Mouse (Mus musculus) forebrain, embryonic 10.5 days (tissue): ENCODE measurements around the gene Mmaa. TPM values are rescaled to one million over a fixed set of nuclear protein-coding genes. Genes with fewer than 3 reads are reported as not detected.

ENCODE experiments used
- DNase-seq: peaks from one replicate; pipeline ENCODE4 v3.0.0-alpha.2; 2017; ENCODE audit warnings: low spot score; ENCODE audit errors: extremely low spot score
- H3K27ac ChIP-seq: fragments of 300-500 bp; sonication (generic); 2 replicates; pipeline ENCODE4 v1.5.1; 2016; ENCODE audit warnings: mild to moderate bottlenecking
- H3K27me3 ChIP-seq: fragments of 300-500 bp; sonication (generic); 2 replicates; pipeline ENCODE4 v1.6.1; 2016; ENCODE audit warnings: mild to moderate bottlenecking; ENCODE audit not compliant: poor library complexity, severe bottlenecking
- H3K36me3 ChIP-seq: fragments of 300-500 bp; sonication (generic); replicated peaks from 2 replicates; pipeline ENCODE4 v1.6.1; 2016; ENCODE audit warnings: mild to moderate bottlenecking, moderate library complexity
- H3K4me1 ChIP-seq: fragments of 300-500 bp; sonication (generic); 2 replicates; pipeline ENCODE4 v1.6.1; 2016
- H3K4me3 ChIP-seq: fragments of 300-500 bp; sonication (generic); 2 replicates; pipeline ENCODE4 v1.5.1; 2016; ENCODE audit warnings: mild to moderate bottlenecking, moderate library complexity
- H3K9me3 ChIP-seq: fragments of 300-500 bp; sonication (generic); 2 replicates; pipeline ENCODE4 v1.6.1; 2016; ENCODE audit warnings: mild to moderate bottlenecking, moderate library complexity
- WGBS: fragments of 180-500 bp; shearing (Covaris S2); methylation state at CpG from one replicate; pipeline ENCODE4 v1.1.7; 2016; 5-methylcytosine and 5-hydroxymethylcytosine counted together
- polyA plus RNA-seq: library from polyadenylated mRNA; unstranded; fragments of >200 nt; fragmentation: Nextera tagmentation; extraction: Ambion mirVana; gene quantifications from 2 replicates; pipeline ENCODE4 v1.2.1, GENCODE M21; 2016

Gene Mmaa
- polyA plus RNA-seq: 10.6 and 11.3 TPM in 2 replicates

- H3K4me3 ChIP-seq: peak within 1 kb of the TSS; percentile 67
- H3K27ac ChIP-seq: peak within 1 kb of the TSS; percentile 97
- peaks cover 42% of the 10 kb centered on the region for H3K4me1 ChIP-seq
- DNase-seq: peak; percentile 95
- no peaks in the 10 kb centered on the region for H3K9me3 ChIP-seq
- H3K36me3 ChIP-seq: no peaks in the 10 kb centered on the region
- no peaks in the 10 kb centered on the region for H3K27me3 ChIP-seq
- under 1% methylated on average over 74 of the region's 74 CpGs for WGBS
Measured at GRCm38 (mm10) chr8:79294610-79295275, at the start of gene Mmaa. TSS of gene Mmaa (minus strand) at chr8:79294937.

- Histone ChIP-seq H3K27ac (no peak overlapping the region), H3K9me3 (no peaks in the 10 kb centered on the region), H3K4me3 (no peak overlapping the region), H3K4me1 (no peaks in the 10 kb centered on the region), H3K27me3 (no peaks in the 10 kb centered on the region), H3K36me3 (peaks cover 89% of the 10 kb centered on the region)
- DNase-seq: no peak
- whole genome bisulfite sequencing: 91% methylated on average over 8 of the region's 8 CpGs
Measured at GRCm38 (mm10) chr8:79341236-79341635, 46.5 kb upstream of the Mmaa start.

- H3K9me3 ChIP-seq: no peaks in the 10 kb centered on the region
- no peaks in the 10 kb centered on the region for H3K27me3 ChIP-seq
- no peak for DNase-seq
- H3K36me3 ChIP-seq: peaks cover 78% of the 10 kb centered on the region
- H3K4me1 ChIP-seq: no peaks in the 10 kb centered on the region
- 76% methylated on average over 9 of the region's 9 CpGs for WGBS
- no peak overlapping the region for H3K4me3 ChIP-seq
- H3K27ac ChIP-seq: no peak overlapping the region
Measured at GRCm38 (mm10) chr8:79339555-79339954, 44.8 kb upstream of the Mmaa start.

GRCm38 (mm10) chr8:79338619-79339018, 43.9 kb upstream of the Mmaa start:
- H3K27ac ChIP-seq: no peak overlapping the region
- no peaks in the 10 kb centered on the region for H3K4me1 ChIP-seq
- WGBS: 94% methylated on average over 10 of the region's 10 CpGs
- peaks cover under 1% of the 10 kb centered on the region; the same call in 1 of the 2 replicates for H3K9me3 ChIP-seq
- no peaks in the 10 kb centered on the region for H3K27me3 ChIP-seq
- DNase-seq: no peak
- peaks cover 69% of the 10 kb centered on the region for H3K36me3 ChIP-seq
- no peak overlapping the region for H3K4me3 ChIP-seq

GRCm38 (mm10) chr8:79332109-79332900, 37.6 kb upstream of the Mmaa start:
- DNase-seq: no peak
- Histone ChIP-seq H3K36me3 (peaks cover 8% of the 10 kb centered on the region), H3K27ac (no peak overlapping the region), H3K4me3 (no peak overlapping the region), H3K27me3 (no peaks in the 10 kb centered on the region), H3K4me1 (0 out of 2 replicates have a peak, but pooled peaks cover under 1% of the 10 kb centered on the region), H3K9me3 (peaks cover 5% of the 10 kb centered on the region; the same call in 1 of the 2 replicates)
- WGBS: 93% methylated on average over 22 of the region's 22 CpGs

- Histone ChIP-seq H3K27ac (no peak overlapping the region), H3K36me3 (peaks cover under 1% of the 10 kb centered on the region; the same call in 1 of the 2 replicates), H3K4me1 (0 out of 2 replicates have a peak, but pooled peaks cover 4% of the 10 kb centered on the region), H3K9me3 (peaks cover 5% of the 10 kb centered on the region; the same call in 1 of the 2 replicates), H3K4me3 (no peak overlapping the region), H3K27me3 (no peaks in the 10 kb centered on the region)
- WGBS: 79% methylated on average over 2 of the region's 2 CpGs
- no peak for DNase-seq
Measured at GRCm38 (mm10) chr8:79331571-79331970, 36.8 kb upstream of the Mmaa start.

- DNase-seq: no peak
- WGBS: 91% methylated on average over 9 of the region's 9 CpGs
- Histone ChIP-seq H3K4me3 (no peak overlapping the region), H3K36me3 (no peaks in the 10 kb centered on the region), H3K27me3 (no peaks in the 10 kb centered on the region), H3K9me3 (peaks cover 5% of the 10 kb centered on the region; the same call in 1 of the 2 replicates), H3K4me1 (0 out of 2 replicates have a peak, but pooled peaks cover 4% of the 10 kb centered on the region), H3K27ac (no peak overlapping the region)
Measured at GRCm38 (mm10) chr8:79331017-79331416, 36.3 kb upstream of the Mmaa start.

- H3K36me3 ChIP-seq: no peaks in the 10 kb centered on the region
- no peak for DNase-seq
- WGBS: 93% methylated on average over 2 of the region's 2 CpGs
Measured at GRCm38 (mm10) chr8:79329735-79330134, 35.0 kb upstream of the Mmaa start.

GRCm38 (mm10) chr8:79329182-79329581, 34.4 kb upstream of the Mmaa start:
- Histone ChIP-seq H3K4me3 (no peak overlapping the region), H3K27me3 (no peaks in the 10 kb centered on the region), H3K4me1 (0 out of 2 replicates have a peak, but pooled peaks cover 4% of the 10 kb centered on the region), H3K36me3 (no peaks in the 10 kb centered on the region), H3K9me3 (peaks cover 5% of the 10 kb centered on the region; the same call in 1 of the 2 replicates), H3K27ac (no peak overlapping the region)
- no peak for DNase-seq
- WGBS: 96% methylated on average over 4 of the region's 4 CpGs

More at GRCm38 (mm10) chr8:79329735-79330134, 35.0 kb upstream of the Mmaa start:
- no peak overlapping the region for H3K4me3 ChIP-seq
- peaks cover 5% of the 10 kb centered on the region; the same call in 1 of the 2 replicates for H3K9me3 ChIP-seq
- H3K4me1 ChIP-seq: 0 out of 2 replicates have a peak, but pooled peaks cover 4% of the 10 kb centered on the region
- H3K27me3 ChIP-seq: no peaks in the 10 kb centered on the region
- no peak overlapping the region for H3K27ac ChIP-seq

- Histone ChIP-seq H3K27me3 (no peaks in the 10 kb centered on the region), H3K9me3 (no peaks in the 10 kb centered on the region), H3K27ac (no peak overlapping the region), H3K36me3 (no peaks in the 10 kb centered on the region), H3K4me1 (0 out of 2 replicates have a peak, but pooled peaks cover 4% of the 10 kb centered on the region), H3K4me3 (no peak overlapping the region)
- peak; percentile 12 for DNase-seq
- 83% methylated on average over 6 of the region's 6 CpGs for WGBS
Measured at GRCm38 (mm10) chr8:79325510-79325909, 30.8 kb upstream of the Mmaa start.

- no peaks in the 10 kb centered on the region for H3K36me3 ChIP-seq
- no peak for DNase-seq
- no peak overlapping the region for H3K4me3 ChIP-seq
- H3K4me1 ChIP-seq: 0 out of 2 replicates have a peak, but pooled peaks cover 4% of the 10 kb centered on the region
- no peak overlapping the region for H3K27ac ChIP-seq
- WGBS: 83% methylated on average over 5 of the region's 5 CpGs
- no peaks in the 10 kb centered on the region for H3K27me3 ChIP-seq
- H3K9me3 ChIP-seq: no peaks in the 10 kb centered on the region
Measured at GRCm38 (mm10) chr8:79324928-79325327, 30.2 kb upstream of the Mmaa start.

GRCm38 (mm10) chr8:79324036-79324435, 29.3 kb upstream of the Mmaa start:
- 86% methylated on average over 3 of the region's 3 CpGs for WGBS
- H3K27me3 ChIP-seq: no peaks in the 10 kb centered on the region
- H3K4me1 ChIP-seq: 0 out of 2 replicates have a peak, but pooled peaks cover 4% of the 10 kb centered on the region
- no peaks in the 10 kb centered on the region for H3K36me3 ChIP-seq
- no peaks in the 10 kb centered on the region for H3K9me3 ChIP-seq
- H3K27ac ChIP-seq: no peak overlapping the region
- DNase-seq: no peak
- H3K4me3 ChIP-seq: no peak overlapping the region
